Mouse (Mus musculus): ENCODE measurements around the gene B230104I21Rik. TPM values are rescaled to one million over a fixed set of nuclear protein-coding genes. Genes with fewer than 3 reads are reported as not detected.

B230104I21Rik gene
- polyA plus RNA-seq, 1 experiment = not detected

- no peaks in the 10 kb centered on the region for H3K4me1 ChIP-seq
- no peaks in the 10 kb centered on the region for H3K36me3 ChIP-seq (replicated peaks; ENCODE audit: low read length)
- H3K4me3 ChIP-seq (replicated peaks) = no peak overlapping the region
- H3K27me3 ChIP-seq (replicated peaks) = peaks cover 26% of the 10 kb centered on the region
- H3K9me3 ChIP-seq = no peaks in the 10 kb centered on the region
- TF ChIP-seq GATA1 (IDR thresholded peaks at IDR 0.05; ENCODE audit: borderline replicate concordance, low read length) = no peak
- no peak for TF ChIP-seq FLI1 (IDR thresholded peaks at IDR 0.05; ENCODE audit: low read length)
Measured at GRCm38 (mm10) chr4:154366836-154367235, 30.9 kb downstream of the B230104I21Rik start.

- Histone ChIP-seq H3K36me3 (replicated peaks; ENCODE audit: low read length) (no peaks in the 10 kb centered on the region), H3K4me1 (no peaks in the 10 kb centered on the region), H3K27me3 (replicated peaks) (peaks cover 36% of the 10 kb centered on the region), H3K4me3 (replicated peaks) (no peak overlapping the region), H3K9me3 (no peaks in the 10 kb centered on the region)
- TF ChIP-seq FLI1 (IDR thresholded peaks at IDR 0.05; ENCODE audit: low read length) (no peak), GATA1 (IDR thresholded peaks at IDR 0.05; ENCODE audit: borderline replicate concordance, low read length) (no peak)
Measured at GRCm38 (mm10) chr4:154369089-154369488, 33.2 kb downstream of the B230104I21Rik start.

- no peaks in the 10 kb centered on the region for H3K4me1 ChIP-seq
- no peak overlapping the region for H3K4me3 ChIP-seq (replicated peaks)
- TF ChIP-seq FLI1 (IDR thresholded peaks at IDR 0.05; ENCODE audit: low read length) (no peak), GATA1 (IDR thresholded peaks at IDR 0.05; ENCODE audit: borderline replicate concordance, low read length) (no peak)
- H3K9me3 ChIP-seq = no peaks in the 10 kb centered on the region
- no peaks in the 10 kb centered on the region for H3K36me3 ChIP-seq (replicated peaks; ENCODE audit: low read length)
- H3K27me3 ChIP-seq (replicated peaks) = peaks cover 44% of the 10 kb centered on the region
Measured at GRCm38 (mm10) chr4:154370841-154371240, 34.9 kb downstream of the B230104I21Rik start.

- Histone ChIP-seq H3K4me1 (no peaks in the 10 kb centered on the region), H3K36me3 (replicated peaks; ENCODE audit: low read length) (no peaks in the 10 kb centered on the region), H3K27me3 (replicated peaks) (peaks cover 45% of the 10 kb centered on the region), H3K4me3 (replicated peaks) (no peak overlapping the region), H3K9me3 (no peaks in the 10 kb centered on the region)
- TF ChIP-seq GATA1 (IDR thresholded peaks at IDR 0.05; ENCODE audit: borderline replicate concordance, low read length) (no peak), FLI1 (IDR thresholded peaks at IDR 0.05; ENCODE audit: low read length) (no peak)
Measured at GRCm38 (mm10) chr4:154371542-154372247, 35.8 kb downstream of the B230104I21Rik start.

GRCm38 (mm10) chr4:154375939-154376625 lies 40.2 kb downstream of the B230104I21Rik start:
- Histone ChIP-seq H3K9me3 (no peaks in the 10 kb centered on the region), H3K4me1 (no peaks in the 10 kb centered on the region), H3K27me3 (replicated peaks) (peaks cover 46% of the 10 kb centered on the region), H3K36me3 (replicated peaks; ENCODE audit: low read length) (no peaks in the 10 kb centered on the region), H3K4me3 (replicated peaks) (no peak overlapping the region)
- TF ChIP-seq FLI1 (IDR thresholded peaks at IDR 0.05; ENCODE audit: low read length) = no peak

- Histone ChIP-seq H3K9me3 (no peaks in the 10 kb centered on the region), H3K4me3 (replicated peaks) (no peak overlapping the region), H3K4me1 (no peaks in the 10 kb centered on the region), H3K36me3 (replicated peaks; ENCODE audit: low read length) (no peaks in the 10 kb centered on the region), H3K27me3 (replicated peaks) (peaks cover 38% of the 10 kb centered on the region)
- TF ChIP-seq GATA1 (IDR thresholded peaks at IDR 0.05; ENCODE audit: borderline replicate concordance, low read length) (no peak), FLI1 (IDR thresholded peaks at IDR 0.05; ENCODE audit: low read length) (no peak)
Measured at GRCm38 (mm10) chr4:154378876-154379275, 42.9 kb downstream of the B230104I21Rik start.

- peaks cover 39% of the 10 kb centered on the region for H3K27me3 ChIP-seq (replicated peaks)
- H3K36me3 ChIP-seq (replicated peaks; ENCODE audit: low read length) = no peaks in the 10 kb centered on the region
- H3K9me3 ChIP-seq = no peaks in the 10 kb centered on the region
- TF ChIP-seq GATA1 (IDR thresholded peaks at IDR 0.05; ENCODE audit: borderline replicate concordance, low read length) = no peak
- TF ChIP-seq FLI1 (IDR thresholded peaks at IDR 0.05; ENCODE audit: low read length) = no peak
- H3K4me1 ChIP-seq = no peaks in the 10 kb centered on the region
- no peak overlapping the region for H3K4me3 ChIP-seq (replicated peaks)
Measured at GRCm38 (mm10) chr4:154385208-154385607, 49.3 kb downstream of the B230104I21Rik start.

GRCm38 (mm10) chr4:154385918-154386317 lies 50.0 kb downstream of the B230104I21Rik start:
- Histone ChIP-seq H3K36me3 (replicated peaks; ENCODE audit: low read length) (no peaks in the 10 kb centered on the region), H3K4me1 (peaks cover 3% of the 10 kb centered on the region; the same call in 1 of the 2 replicates), H3K27me3 (replicated peaks) (peaks cover 42% of the 10 kb centered on the region), H3K9me3 (no peaks in the 10 kb centered on the region), H3K4me3 (replicated peaks) (no peak overlapping the region)
- TF ChIP-seq FLI1 (IDR thresholded peaks at IDR 0.05; ENCODE audit: low read length) (no peak), GATA1 (IDR thresholded peaks at IDR 0.05; ENCODE audit: borderline replicate concordance, low read length) (no peak)

- H3K9me3 ChIP-seq = no peaks in the 10 kb centered on the region
- peaks cover 44% of the 10 kb centered on the region for H3K27me3 ChIP-seq (replicated peaks)
- no peaks in the 10 kb centered on the region for H3K36me3 ChIP-seq (replicated peaks; ENCODE audit: low read length)
- TF ChIP-seq GATA1 (IDR thresholded peaks at IDR 0.05; ENCODE audit: borderline replicate concordance, low read length) = no peak
- no peak for TF ChIP-seq FLI1 (IDR thresholded peaks at IDR 0.05; ENCODE audit: low read length)
- H3K4me1 ChIP-seq = peaks cover 3% of the 10 kb centered on the region; the same call in 1 of the 2 replicates
- H3K4me3 ChIP-seq (replicated peaks) = no peak overlapping the region
Measured at GRCm38 (mm10) chr4:154386810-154387209, 50.9 kb downstream of the B230104I21Rik start.

GRCm38 (mm10) chr4:154389641-154390040 lies 53.7 kb downstream of the B230104I21Rik start:
- no peaks in the 10 kb centered on the region for H3K9me3 ChIP-seq
- H3K27me3 ChIP-seq (replicated peaks) = peaks cover 43% of the 10 kb centered on the region
- TF ChIP-seq GATA1 (IDR thresholded peaks at IDR 0.05; ENCODE audit: borderline replicate concordance, low read length) = no peak
- TF ChIP-seq FLI1 (IDR thresholded peaks at IDR 0.05; ENCODE audit: low read length) = no peak

More at GRCm38 (mm10) chr4:154389641-154390040, 53.7 kb downstream of the B230104I21Rik start:
- H3K4me3 ChIP-seq (replicated peaks) = no peak overlapping the region
- peaks cover 3% of the 10 kb centered on the region; the same call in 1 of the 2 replicates for H3K4me1 ChIP-seq
- no peaks in the 10 kb centered on the region for H3K36me3 ChIP-seq (replicated peaks; ENCODE audit: low read length)

All from megakaryocyte, embryonic 14.5 days (primary cell).